Mouse (Mus musculus) heart, embryonic 11.5 days (tissue): ENCODE data around the gene Acp6. TPM values are rescaled to one million over a fixed set of nuclear protein-coding genes. Genes with fewer than 3 reads are reported as not detected.
A peak's percentile ranks its signal among the peaks of the same experiment; 100 is the strongest.
"Not testable (repeated sequence)": the region's sequence is repeated elsewhere in the genome, so short reads cannot be mapped to it uniquely, and the experiment has no call there.

ENCODE experiments used
- ATAC-seq: fragments of 200-750 bp; cut with Nextera tagmentation; replicated peaks from 2 replicates; pipeline ENCODE4 v1.8.0; 2017; ENCODE audit warnings: moderate library complexity; ENCODE audit not compliant: insufficient number of reproducible peaks, low FRiP score, low TSS enrichment
- H3K27ac ChIP-seq: fragments of 300-500 bp; sonication (generic); 2 replicates; pipeline ENCODE4 v1.5.1; 2014; ENCODE audit warnings: mild to moderate bottlenecking, low read depth, low read length
- H3K27me3 ChIP-seq: fragments of 300-500 bp; sonication (generic); 2 replicates; pipeline ENCODE4 v1.6.1; 2014; ENCODE audit warnings: mild to moderate bottlenecking, low read length, mixed read lengths; ENCODE audit not compliant: control insufficient read depth, insufficient read depth
- H3K36me3 ChIP-seq: fragments of 300-500 bp; sonication (generic); 2 replicates; pipeline ENCODE4 v1.6.1; 2014; ENCODE audit warnings: mild to moderate bottlenecking, low read length, moderate library complexity, mixed read lengths; ENCODE audit not compliant: control insufficient read depth, insufficient read depth
- H3K4me1 ChIP-seq: fragments of 300-500 bp; sonication (generic); 2 replicates; pipeline ENCODE4 v1.6.1; 2014; ENCODE audit warnings: low read length; ENCODE audit not compliant: control insufficient read depth, insufficient read depth
- H3K4me2 ChIP-seq: fragments of 300-500 bp; sonication (generic); 2 replicates; pipeline ENCODE4 v1.6.1; 2014; ENCODE audit warnings: mild to moderate bottlenecking, moderate library complexity
- H3K4me3 ChIP-seq: fragments of 300-500 bp; sonication (generic); 2 replicates; pipeline ENCODE4 v1.5.1; 2014; ENCODE audit warnings: low read depth, low read length
- H3K9ac ChIP-seq: fragments of 300-500 bp; sonication (generic); 2 replicates; pipeline ENCODE4 v1.6.1; 2014; ENCODE audit warnings: mild to moderate bottlenecking, low read depth, low read length, moderate library complexity
- H3K9me3 ChIP-seq: fragments of 300-500 bp; sonication (generic); replicated peaks from 2 replicates; pipeline ENCODE4 v1.6.1; 2016; ENCODE audit warnings: low read length; ENCODE audit not compliant: control insufficient read depth
- WGBS: fragments of 180-500 bp; shearing (Covaris S2); extraction: QIAGEN DNeasy Blood & Tissue Kit; methylation state at CpG from one replicate; pipeline ENCODE4 v1.1.7; 2014; ENCODE audit not compliant: insufficient replicate concordance; 5-methylcytosine and 5-hydroxymethylcytosine counted together
- polyA plus RNA-seq: library from polyadenylated mRNA; unstranded; fragments of >200 nt; fragmentation: Nextera tagmentation; extraction: Ambion mirVana; gene quantifications from 2 replicates; pipeline ENCODE4 v1.2.1, GENCODE M21; 2014

Gene Acp6
- 54.0 and 59.2 TPM in 2 replicates for polyA plus RNA-seq

DNA sequence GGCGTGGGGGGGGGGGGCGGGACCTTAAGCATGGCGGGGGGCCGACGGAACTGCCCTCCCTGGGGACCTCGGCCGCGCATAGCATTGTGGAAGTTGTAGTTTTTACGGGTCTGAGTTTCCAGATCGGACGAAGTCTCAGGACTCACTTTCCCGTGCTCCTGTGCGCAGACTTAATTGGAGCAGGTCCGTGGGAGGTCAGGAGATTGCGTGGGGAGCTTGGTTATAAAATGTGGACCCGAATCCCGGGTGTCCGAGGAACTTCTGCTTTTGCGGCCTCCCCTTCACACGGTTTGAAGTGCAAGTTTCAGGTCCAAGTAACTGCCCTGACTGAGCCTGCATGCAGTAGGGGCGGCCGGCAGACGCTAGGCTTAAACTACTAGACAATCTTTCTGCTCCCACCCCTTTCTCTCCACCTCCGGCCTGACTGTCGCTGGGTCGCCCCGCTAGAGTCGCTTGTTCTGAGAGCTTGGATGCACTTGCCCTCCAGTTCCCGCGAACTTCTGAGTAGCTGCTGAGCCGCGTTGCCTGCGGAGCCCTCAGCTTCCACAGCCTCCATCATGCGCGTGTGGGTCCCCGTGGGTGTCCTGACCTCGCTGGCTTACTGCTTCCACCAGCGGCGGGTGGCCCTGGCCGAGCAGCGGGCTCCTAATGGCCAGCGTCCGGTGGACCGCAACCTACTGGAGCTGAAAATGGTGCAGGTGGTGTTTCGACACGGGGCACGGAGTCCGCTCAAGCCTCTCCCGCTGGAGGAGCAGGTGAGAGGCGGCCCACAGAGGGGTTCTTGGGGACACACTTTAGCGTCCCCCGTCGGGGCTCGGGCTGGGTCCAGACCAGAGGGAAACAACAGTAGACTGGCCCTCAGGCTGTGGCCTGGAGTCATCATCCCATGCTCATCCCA, at the start of gene Acp6:
Gene Acp6, plus strand, starts transcription at position 167 of the 898 bp plus-strand sequence.
- H3K4me3 ChIP-seq: peak within 1 kb of the TSS; percentile 86
- peaks cover 8% of the 10 kb centered on the region; the same call in 1 of the 2 replicates for H3K4me1 ChIP-seq
- H3K9ac ChIP-seq: peak within 1 kb of the TSS; percentile 85
- H3K9me3 ChIP-seq: no peaks in the 10 kb centered on the region
- 1% methylated on average over 53 of the region's 54 CpGs for WGBS
- ATAC-seq: peak; percentile 92
- H3K36me3 ChIP-seq: no peaks in the 10 kb centered on the region
- H3K27me3 ChIP-seq: no peaks in the 10 kb centered on the region
- peak within 1 kb of the TSS; percentile 93 for H3K4me2 ChIP-seq
- H3K27ac ChIP-seq: peak within 1 kb of the TSS; percentile 83

GRCm38 (mm10) chr3:97117511-97117910, 41.1 kb upstream of the Acp6 start:
- Histone ChIP-seq H3K27ac (no peak overlapping the region), H3K9ac (no peak overlapping the region), H3K4me2 (no peak overlapping the region), H3K4me1 (no peaks in the 10 kb centered on the region), H3K9me3 (no peaks in the 10 kb centered on the region), H3K27me3 (no peaks in the 10 kb centered on the region), H3K4me3 (no peak overlapping the region), H3K36me3 (no peaks in the 10 kb centered on the region)
- 69% methylated on average over 6 of the region's 6 CpGs for WGBS
- no peak for ATAC-seq

DNA sequence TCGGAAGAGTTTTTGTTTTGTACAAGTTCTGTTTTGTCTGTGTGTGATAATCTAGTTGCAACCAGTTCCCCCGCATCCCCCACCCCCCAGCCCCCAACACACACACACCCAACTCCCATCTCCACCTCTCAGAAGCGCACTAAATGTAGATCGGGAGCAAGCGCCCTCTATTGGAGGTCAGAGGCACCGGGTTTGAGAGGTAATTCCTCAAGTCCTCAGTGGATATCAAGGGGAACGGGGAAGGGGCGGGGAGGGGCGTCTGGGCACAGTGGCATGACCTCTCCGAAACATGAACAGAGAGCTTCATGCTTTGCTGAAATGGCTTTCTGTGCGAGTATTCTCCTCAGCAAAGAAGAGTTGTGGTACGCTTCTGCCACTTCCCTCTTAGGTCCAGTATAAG, 40.3 kb upstream of the Acp6 start:
- H3K4me2 ChIP-seq: no peak overlapping the region
- H3K9me3 ChIP-seq: no peaks in the 10 kb centered on the region
- 48% methylated on average over 12 of the region's 12 CpGs for WGBS
- no peak overlapping the region for H3K27ac ChIP-seq
- no peaks in the 10 kb centered on the region for H3K27me3 ChIP-seq
- no peak overlapping the region for H3K4me3 ChIP-seq
- no peaks in the 10 kb centered on the region for H3K4me1 ChIP-seq
- no peak overlapping the region for H3K9ac ChIP-seq
- H3K36me3 ChIP-seq: no peaks in the 10 kb centered on the region
- ATAC-seq: no peak

DNA sequence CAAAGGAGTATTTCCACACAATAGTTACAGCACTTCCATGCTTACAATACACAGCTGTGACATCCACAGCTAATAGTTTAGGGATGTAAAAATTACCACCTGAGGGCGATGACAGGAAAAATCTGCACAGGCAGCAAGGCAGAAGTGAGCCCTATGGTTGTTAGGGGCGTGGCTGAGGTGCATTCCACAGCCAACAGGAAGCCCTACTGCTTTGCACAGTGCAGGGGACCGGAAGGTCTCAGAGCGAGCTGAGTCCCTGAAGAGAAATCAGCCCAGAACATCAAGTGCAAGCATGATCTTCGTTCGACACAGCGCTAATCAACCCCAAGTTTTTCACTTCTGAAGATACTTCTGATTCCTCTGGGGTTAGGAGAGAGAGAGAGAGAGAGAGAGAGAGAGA, 34.4 kb upstream of the Acp6 start:
- Histone ChIP-seq H3K27me3 (no peaks in the 10 kb centered on the region), H3K36me3 (no peaks in the 10 kb centered on the region), H3K4me1 (0 out of 2 replicates have a peak, but pooled peaks cover 2% of the 10 kb centered on the region), H3K9me3 (no peaks in the 10 kb centered on the region), H3K4me2 (peak overlapping the region; percentile 23; the same call in 1 of the 2 replicates), H3K27ac (no peak overlapping the region), H3K4me3 (no peak overlapping the region), H3K9ac (no peak overlapping the region)
- no peak for ATAC-seq
- WGBS: 30% methylated on average over 7 of the region's 7 CpGs

GRCm38 (mm10) chr3:97129410-97129809, 29.2 kb upstream of the Acp6 start:
- no peak for ATAC-seq
- H3K4me2 ChIP-seq: no peak overlapping the region
- 75% methylated on average over 4 of the region's 4 CpGs for WGBS
- H3K27ac ChIP-seq: no peak overlapping the region
- no peak overlapping the region for H3K9ac ChIP-seq
- no peak overlapping the region for H3K4me3 ChIP-seq
- H3K4me1 ChIP-seq: no peaks in the 10 kb centered on the region
- H3K27me3 ChIP-seq: no peaks in the 10 kb centered on the region
- H3K36me3 ChIP-seq: no peaks in the 10 kb centered on the region
- no peaks in the 10 kb centered on the region for H3K9me3 ChIP-seq

GRCm38 (mm10) chr3:97137666-97138065, 20.9 kb upstream of the Acp6 start:
- H3K4me2 ChIP-seq, H3K9me3 ChIP-seq, ATAC-seq, H3K4me3 ChIP-seq, H3K27me3 ChIP-seq, H3K36me3 ChIP-seq, H3K27ac ChIP-seq, H3K4me1 ChIP-seq, H3K9ac ChIP-seq: not testable (repeated sequence)
- 67% methylated on average over 1 of the region's 1 CpGs for WGBS

GRCm38 (mm10) chr3:97151092-97151491, 7.5 kb upstream of the Acp6 start:
- Histone ChIP-seq H3K4me2 (no peak overlapping the region), H3K9me3 (no peaks in the 10 kb centered on the region), H3K36me3 (no peaks in the 10 kb centered on the region), H3K4me3 (no peak overlapping the region), H3K27me3 (no peaks in the 10 kb centered on the region), H3K27ac (no peak overlapping the region), H3K4me1 (no peaks in the 10 kb centered on the region), H3K9ac (no peak overlapping the region)
- 57% methylated on average over 2 of the region's 2 CpGs for WGBS
- no peak for ATAC-seq

DNA sequence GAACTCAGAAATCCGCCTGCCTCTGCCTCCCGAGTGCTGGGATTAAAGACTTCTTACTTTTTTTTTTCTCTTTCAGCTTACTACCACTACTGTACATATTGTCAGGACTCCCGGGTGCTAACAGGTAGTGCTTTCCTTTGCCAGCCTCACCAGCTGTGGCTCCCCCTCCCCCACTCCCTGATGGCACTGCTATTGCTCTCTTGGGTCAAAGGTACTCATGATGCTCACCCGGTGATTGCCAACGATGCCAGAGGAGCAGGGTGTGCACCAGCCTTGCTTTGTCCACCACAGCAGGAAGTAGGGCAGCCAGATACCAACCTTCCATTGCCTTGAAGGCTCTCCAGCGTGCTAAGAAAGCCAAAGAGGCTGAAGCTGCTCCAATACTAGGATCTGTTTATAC, 2.1 kb upstream of the Acp6 start:
- H3K4me3 ChIP-seq: no peak overlapping the region
- WGBS: 90% methylated on average over 6 of the region's 6 CpGs
- H3K9ac ChIP-seq: no peak overlapping the region
- H3K36me3 ChIP-seq: no peaks in the 10 kb centered on the region
- ATAC-seq: no peak
- no peak overlapping the region for H3K27ac ChIP-seq
- no peaks in the 10 kb centered on the region for H3K9me3 ChIP-seq
- no peaks in the 10 kb centered on the region for H3K27me3 ChIP-seq
- no peak overlapping the region for H3K4me2 ChIP-seq
- H3K4me1 ChIP-seq: peaks cover 8% of the 10 kb centered on the region; the same call in 1 of the 2 replicates
